Mouse (Mus musculus) mesoderm, embryonic 11.5 days (tissue): ENCODE results near the gene Sox13.

ENCODE experiments used
- DNase-seq: peaks from one replicate; pipeline ENCODE4 v3.0.0-alpha.2; 2012; ENCODE audit warnings: low read depth, low spot score

Sox13 gene

GRCm38 (mm10) chr1:133423543-133424480 is at the start of gene Sox13:
Gene Sox13, minus strand, starts transcription at chr1:133424377.
- peak; percentile 79 for DNase-seq

GRCm38 (mm10) chr1:133471556-133471955 is 47.4 kb upstream of the Sox13 start:
- DNase-seq: no peak

GRCm38 (mm10) chr1:133471086-133471485 is 46.9 kb upstream of the Sox13 start:
- no peak for DNase-seq

GRCm38 (mm10) chr1:133470242-133471025 is 46.3 kb upstream of the Sox13 start:
- DNase-seq: no peak

- no peak for DNase-seq
Measured at GRCm38 (mm10) chr1:133469213-133469612, 45.0 kb upstream of the Sox13 start.

- DNase-seq: no peak
Measured at GRCm38 (mm10) chr1:133468751-133469150, 44.6 kb upstream of the Sox13 start.

GRCm38 (mm10) chr1:133467905-133468304 is 43.7 kb upstream of the Sox13 start:
- DNase-seq: no peak

GRCm38 (mm10) chr1:133463138-133463537 is 39.0 kb upstream of the Sox13 start:
- no peak for DNase-seq

GRCm38 (mm10) chr1:133460996-133461395 is 36.8 kb upstream of the Sox13 start:
- no peak for DNase-seq

- no peak for DNase-seq
Measured at GRCm38 (mm10) chr1:133456097-133456496, 31.9 kb upstream of the Sox13 start.

GRCm38 (mm10) chr1:133452564-133453165 is 28.5 kb upstream of the Sox13 start:
- no peak for DNase-seq

GRCm38 (mm10) chr1:133451869-133452563 is 27.8 kb upstream of the Sox13 start:
- no peak for DNase-seq

GRCm38 (mm10) chr1:133451025-133451424 is 26.8 kb upstream of the Sox13 start:
- DNase-seq: no peak

GRCm38 (mm10) chr1:133448351-133448931 is 24.3 kb upstream of the Sox13 start:
- no peak for DNase-seq

GRCm38 (mm10) chr1:133446291-133446690 is 22.1 kb upstream of the Sox13 start:
- no peak for DNase-seq

- no peak for DNase-seq
Measured at GRCm38 (mm10) chr1:133444315-133444714, 20.1 kb upstream of the Sox13 start.

- DNase-seq: no peak
Measured at GRCm38 (mm10) chr1:133437916-133438683, 13.9 kb upstream of the Sox13 start.

- no peak for DNase-seq
Measured at GRCm38 (mm10) chr1:133434756-133435112, 10.6 kb upstream of the Sox13 start.

GRCm38 (mm10) chr1:133434018-133434755 is 10.0 kb upstream of the Sox13 start:
- peak; percentile 70 for DNase-seq

GRCm38 (mm10) chr1:133432566-133432965 is 8.4 kb upstream of the Sox13 start:
- no peak for DNase-seq
